Mouse (Mus musculus): Measurements from ENCODE around the gene Olfr221.

GRCm38 (mm10) chr14:51995219-51995871 lies 46.9 kb downstream of the Olfr221 start:
- TF ChIP-seq CTCF (IDR thresholded peaks at IDR 0.05; ENCODE audit: low read depth), result no peak
- TF ChIP-seq EP300 (IDR thresholded peaks at IDR 0.05; ENCODE audit: low read depth), result no peak

Data from liver, embryonic 14.5 days (tissue).